Mouse (Mus musculus) forebrain, embryonic 11.5 days (tissue): ENCODE measurements at regions not wholly inside any gene's neighbourhood (a gene's known extent, or its start where the extent isn't known, plus 50 kb on each side); places are given as distances from the start of the nearest gene placed in this dataset.
A peak's percentile ranks its signal among the peaks of the same experiment; 100 is the strongest.

Experiments
- ATAC-seq: fragments of 200-750 bp; cut with Nextera tagmentation; replicated peaks from 2 replicates; pipeline ENCODE4 v1.8.0; 2017; ENCODE audit warnings: moderate TSS enrichment; ENCODE audit not compliant: low FRiP score
- DNase-seq: peaks from one replicate; pipeline ENCODE4 v3.0.0-alpha.2; 2017; ENCODE audit warnings: low spot score
- H3K27ac ChIP-seq: fragments of 300-500 bp; sonication (generic); 2 replicates; pipeline ENCODE4 v1.5.1; 2014; ENCODE audit warnings: low read depth, low read length
- H3K27me3 ChIP-seq: fragments of 300-500 bp; sonication (generic); 2 replicates; pipeline ENCODE4 v1.6.1; 2014; ENCODE audit warnings: mild to moderate bottlenecking, low read length, mixed read lengths; ENCODE audit not compliant: control insufficient read depth, insufficient read depth
- H3K36me3 ChIP-seq: fragments of 300-500 bp; sonication (generic); 2 replicates; pipeline ENCODE4 v1.6.1; 2014; ENCODE audit warnings: mild to moderate bottlenecking, low read length, moderate library complexity, mixed read lengths; ENCODE audit not compliant: control insufficient read depth, insufficient read depth
- H3K4me1 ChIP-seq: fragments of 300-500 bp; sonication (generic); replicated peaks from 2 replicates; pipeline ENCODE4 v1.6.1; 2014; ENCODE audit warnings: low read length, mixed read lengths; ENCODE audit not compliant: control insufficient read depth, insufficient read depth
- H3K4me2 ChIP-seq: fragments of 300-500 bp; sonication (generic); 2 replicates; pipeline ENCODE4 v1.6.1; 2014; ENCODE audit warnings: low read depth, mild to moderate bottlenecking, low read length, moderate library complexity, mixed read lengths; ENCODE audit not compliant: severe bottlenecking
- H3K4me3 ChIP-seq: fragments of 300-500 bp; sonication (generic); 2 replicates; pipeline ENCODE4 v1.5.1; 2014; ENCODE audit warnings: low read depth, low read length
- H3K9ac ChIP-seq: fragments of 300-500 bp; sonication (generic); 2 replicates; pipeline ENCODE4 v1.6.1; 2014; ENCODE audit warnings: low read length
- H3K9me3 ChIP-seq: fragments of 300-500 bp; sonication (generic); 2 replicates; pipeline ENCODE4 v1.6.1; 2016; ENCODE audit warnings: low read length, mixed read lengths; ENCODE audit not compliant: control insufficient read depth
- WGBS: fragments of 180-500 bp; shearing (Covaris S2); extraction: QIAGEN DNeasy Blood & Tissue Kit; methylation state at CpG from one replicate; pipeline ENCODE4 v1.1.7; 2014; 5-methylcytosine and 5-hydroxymethylcytosine counted together

DNA sequence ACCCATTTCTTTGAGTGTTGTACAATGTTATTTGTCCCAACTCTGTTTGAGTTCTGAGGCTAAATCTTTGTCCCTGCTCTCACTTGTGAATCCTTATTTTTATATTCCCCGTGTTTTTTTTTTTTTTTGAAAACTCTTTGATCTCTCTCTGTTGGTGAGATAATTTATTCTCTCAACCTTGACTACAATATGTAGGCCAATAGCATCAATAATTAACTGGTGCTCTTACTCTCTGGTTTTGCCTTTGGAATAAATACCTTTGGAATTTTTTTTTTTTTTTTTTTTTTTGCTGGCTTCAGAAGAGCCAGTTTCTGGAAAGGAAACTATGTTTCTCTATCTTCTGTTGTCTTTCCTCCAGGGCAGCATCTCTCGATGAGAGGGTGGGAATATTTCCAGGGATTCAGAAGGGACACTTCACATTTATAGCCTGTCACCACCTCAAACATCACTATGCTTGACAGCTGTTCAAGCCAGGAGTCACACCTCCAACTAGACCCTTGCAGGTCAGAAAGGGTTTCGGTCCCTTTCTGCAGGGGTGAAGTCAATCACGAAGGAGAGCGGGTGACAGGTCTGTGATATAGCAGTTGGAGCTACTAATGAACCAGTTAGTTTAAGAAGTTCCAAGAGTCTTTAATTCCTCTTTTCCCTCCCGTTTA lies 330.9 kb upstream of the Fam241a start:
- ATAC-seq = no peak
- Histone ChIP-seq H3K9me3 (no peaks in the 10 kb centered on the region), H3K4me3 (no peak overlapping the region), H3K4me2 (no peak overlapping the region), H3K4me1 (no peaks in the 10 kb centered on the region; the same call in 1 of the 2 replicates), H3K27ac (no peak overlapping the region), H3K36me3 (no peaks in the 10 kb centered on the region), H3K27me3 (no peaks in the 10 kb centered on the region), H3K9ac (no peak overlapping the region)
- WGBS = 71% methylated on average over 6 of the region's 6 CpGs
- no peak for DNase-seq

GRCm38 (mm10) chr3:128226503-128226902 lies 330.4 kb upstream of the Fam241a start:
- H3K4me3 ChIP-seq = no peak overlapping the region
- no peaks in the 10 kb centered on the region for H3K9me3 ChIP-seq
- H3K4me1 ChIP-seq = no peaks in the 10 kb centered on the region; the same call in 1 of the 2 replicates
- H3K36me3 ChIP-seq = no peaks in the 10 kb centered on the region
- H3K27me3 ChIP-seq = no peaks in the 10 kb centered on the region
- no peak for DNase-seq
- 88% methylated on average over 6 of the region's 6 CpGs for WGBS
- no peak for ATAC-seq
- no peak overlapping the region for H3K4me2 ChIP-seq
- H3K27ac ChIP-seq = no peak overlapping the region
- no peak overlapping the region for H3K9ac ChIP-seq

DNA sequence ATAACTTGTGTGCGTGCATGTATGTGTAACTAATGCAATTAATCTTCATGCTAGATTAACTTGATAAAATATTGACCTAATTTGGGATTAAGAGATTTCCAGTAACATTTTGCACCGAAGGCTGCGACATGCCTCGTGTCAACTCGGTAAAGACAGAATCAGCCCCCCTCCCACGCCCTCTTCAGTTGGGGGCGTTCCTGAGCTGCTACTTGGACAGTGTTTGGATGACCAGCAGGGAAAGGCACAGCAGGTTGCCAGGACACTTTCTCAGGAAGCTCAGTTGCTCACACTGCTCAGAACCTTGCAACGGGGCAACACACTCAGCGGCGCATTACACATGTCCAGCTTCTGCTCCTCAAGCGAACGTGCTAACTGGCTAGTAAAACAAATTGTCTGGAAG lies 326.2 kb upstream of the Fam241a start:
- Histone ChIP-seq H3K36me3 (no peaks in the 10 kb centered on the region), H3K27me3 (no peaks in the 10 kb centered on the region), H3K27ac (no peak overlapping the region), H3K4me1 (no peaks in the 10 kb centered on the region; the same call in 1 of the 2 replicates), H3K4me2 (0 out of 2 replicates have a peak overlapping the region, but pooled peaks have one; percentile 15), H3K4me3 (no peak overlapping the region), H3K9me3 (no peaks in the 10 kb centered on the region), H3K9ac (no peak overlapping the region)
- DNase-seq = peak; percentile 56
- peak; percentile 72 for ATAC-seq
- WGBS = 23% methylated on average over 12 of the region's 12 CpGs

DNA sequence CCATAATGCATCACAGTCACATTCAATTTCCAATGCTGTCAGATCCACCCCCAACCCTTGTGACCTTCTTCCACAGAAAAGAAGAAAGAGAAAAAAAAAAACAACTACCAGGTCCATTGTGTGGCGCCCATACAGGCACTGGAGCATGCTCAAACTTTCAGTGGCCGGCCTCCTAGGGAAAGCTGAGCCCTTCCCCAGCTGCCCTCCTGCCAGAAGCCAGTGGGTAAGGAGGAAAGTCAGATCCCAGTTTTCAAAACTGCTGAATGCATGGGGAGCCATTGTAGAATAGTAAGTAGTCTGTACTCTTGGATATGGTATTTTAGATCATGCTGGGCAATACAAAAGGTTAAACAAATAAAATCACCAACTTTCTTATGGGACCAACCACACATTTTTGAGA lies 325.5 kb upstream of the Fam241a start:
- DNase-seq (no peak), ATAC-seq (no peak)
- Histone ChIP-seq H3K27me3 (no peaks in the 10 kb centered on the region), H3K27ac (no peak overlapping the region), H3K4me2 (no peak overlapping the region), H3K4me1 (no peaks in the 10 kb centered on the region; the same call in 1 of the 2 replicates), H3K9me3 (no peaks in the 10 kb centered on the region), H3K9ac (no peak overlapping the region), H3K36me3 (no peaks in the 10 kb centered on the region), H3K4me3 (no peak overlapping the region)
- 25% methylated on average over 2 of the region's 2 CpGs for WGBS

DNA sequence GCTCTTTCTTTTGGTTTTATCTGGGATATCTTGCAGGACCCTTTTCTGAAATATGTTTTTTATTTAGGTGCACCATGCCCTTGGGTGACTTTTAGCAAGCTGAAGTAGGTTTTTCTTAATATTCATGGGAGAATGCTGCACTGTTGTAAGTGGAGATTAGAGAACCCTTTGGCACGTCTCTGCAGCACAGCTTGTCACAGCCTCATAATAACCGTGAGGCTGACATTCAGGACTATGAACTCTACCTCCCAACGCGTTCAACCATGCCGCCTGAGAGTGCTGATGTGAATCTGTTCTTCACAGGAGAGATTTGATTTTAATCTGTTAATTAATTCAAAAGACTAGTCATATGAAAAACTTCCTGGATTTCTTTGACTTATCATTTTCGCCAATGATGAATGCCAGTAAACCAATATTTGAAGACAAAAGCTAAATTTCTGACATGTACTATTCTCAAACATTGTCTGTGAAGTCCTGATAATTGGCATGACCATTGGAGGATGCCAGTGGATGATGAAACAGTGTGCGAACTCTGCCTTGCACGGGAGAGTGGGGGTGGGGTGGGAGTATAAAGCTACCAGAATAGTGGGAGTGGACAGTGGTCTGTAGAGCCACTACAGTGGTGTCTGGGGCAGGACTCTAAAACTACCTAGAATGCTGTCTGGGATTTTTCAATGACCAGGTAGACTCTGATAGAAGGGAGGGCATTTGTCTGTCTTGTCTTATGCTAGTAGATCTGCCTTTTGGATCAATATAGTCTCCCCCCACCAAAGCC lies 324.8 kb upstream of the Fam241a start:
- no peak overlapping the region for H3K4me2 ChIP-seq
- ATAC-seq = no peak; the same call in 1 of the 2 replicates
- no peaks in the 10 kb centered on the region for H3K9me3 ChIP-seq
- no peaks in the 10 kb centered on the region; the same call in 1 of the 2 replicates for H3K4me1 ChIP-seq
- no peak overlapping the region for H3K27ac ChIP-seq
- 73% methylated on average over 8 of the region's 8 CpGs for whole genome bisulfite sequencing
- no peak overlapping the region for H3K4me3 ChIP-seq
- no peaks in the 10 kb centered on the region for H3K27me3 ChIP-seq
- no peak overlapping the region for H3K9ac ChIP-seq
- H3K36me3 ChIP-seq = no peaks in the 10 kb centered on the region
- DNase-seq = no peak

GRCm38 (mm10) chr3:128217765-128218415 lies 321.8 kb upstream of the Fam241a start:
- Histone ChIP-seq H3K27ac (no peak overlapping the region), H3K27me3 (no peaks in the 10 kb centered on the region), H3K4me1 (no peaks in the 10 kb centered on the region; the same call in 1 of the 2 replicates), H3K4me3 (no peak overlapping the region), H3K9ac (no peak overlapping the region), H3K36me3 (no peaks in the 10 kb centered on the region), H3K9me3 (no peaks in the 10 kb centered on the region), H3K4me2 (no peak overlapping the region)
- 91% methylated on average over 5 of the region's 5 CpGs for WGBS
- ATAC-seq = no peak
- no peak for DNase-seq

- no peak for ATAC-seq
- Histone ChIP-seq H3K4me1 (no peaks in the 10 kb centered on the region), H3K27ac (no peak overlapping the region), H3K36me3 (no peaks in the 10 kb centered on the region), H3K9me3 (no peaks in the 10 kb centered on the region), H3K27me3 (no peaks in the 10 kb centered on the region), H3K4me2 (no peak overlapping the region), H3K4me3 (no peak overlapping the region), H3K9ac (no peak overlapping the region)
- 82% methylated on average over 3 of the region's 3 CpGs for WGBS
- DNase-seq = no peak
These were observed 316.1 kb upstream of the Fam241a start for GRCm38 (mm10) chr3:128212256-128212655.

GRCm38 (mm10) chr3:128210591-128210990 lies 314.5 kb upstream of the Fam241a start:
- Histone ChIP-seq H3K4me1 (no peaks in the 10 kb centered on the region), H3K27ac (no peak overlapping the region), H3K36me3 (no peaks in the 10 kb centered on the region), H3K9me3 (no peaks in the 10 kb centered on the region), H3K4me3 (no peak overlapping the region), H3K4me2 (no peak overlapping the region), H3K27me3 (no peaks in the 10 kb centered on the region), H3K9ac (no peak overlapping the region)
- whole genome bisulfite sequencing = 76% methylated on average over 1 of the region's 1 CpGs
- no peak for ATAC-seq
- DNase-seq = no peak
